Comparison of ENCODE assay signal across 8 mouse cellular contexts in genomic region chr12:109402226-109402625, GRCm38 (mm10). TPM values are rescaled to one million over a fixed set of nuclear protein-coding genes. Genes with fewer than 3 reads are reported as not detected.
DNase-seq lines count a peak whose midpoint lies in the region; ATAC-seq and TF ChIP-seq lines count a peak whose summit lies in the region.

No protein-coding gene starts in this region.

- H3K36me3 ChIP-seq in lung, embryonic 14.5 days (ENCODE audit: insufficient read depth), result no peaks in the 10 kb centered on the region
- no peaks in the 10 kb centered on the region for H3K36me3 ChIP-seq in hindbrain, postnatal 0 days (ENCODE audit: insufficient read depth, low read length)
- no peaks in the 10 kb centered on the region for H3K36me3 ChIP-seq in neural tube, embryonic 14.5 days (ENCODE audit: control insufficient read depth, insufficient read depth, low read length)

- peak overlapping the region; percentile 91 for H3K27ac ChIP-seq in lung, embryonic 14.5 days (ENCODE audit: low read depth)
- no peak overlapping the region for H3K27ac ChIP-seq in hindbrain, postnatal 0 days
- 0 out of 2 replicates have a peak overlapping the region, but pooled peaks have one; percentile 18 for H3K27ac ChIP-seq in neural tube, embryonic 14.5 days (ENCODE audit: low read depth, low read length)

- H3K27me3 ChIP-seq in lung, embryonic 14.5 days (ENCODE audit: insufficient read depth, low read length), result no peaks in the 10 kb centered on the region
- peaks cover 5% of the 10 kb centered on the region; the same call in 1 of the 2 replicates for H3K27me3 ChIP-seq in hindbrain, postnatal 0 days (ENCODE audit: insufficient read depth, low read length)
- H3K27me3 ChIP-seq in neural tube, embryonic 14.5 days (ENCODE audit: control insufficient read depth, insufficient read depth, low read length), result no peaks in the 10 kb centered on the region

- peak; percentile 72 for ATAC-seq in lung, embryonic 14.5 days (ENCODE audit: insufficient read depth)
- peak; percentile 41; the same call in 1 of the 2 replicates for ATAC-seq in hindbrain, postnatal 0 days
- ATAC-seq in neural tube, embryonic 14.5 days (ENCODE audit: low read depth), result 0 out of 2 replicates have a peak, but pooled peaks have one; percentile 28

- 4% methylated on average over 9 of the region's 9 CpGs for WGBS in lung, embryonic 14.5 days
- WGBS in hindbrain, postnatal 0 days, result 32% methylated on average over 9 of the region's 9 CpGs
- WGBS in neural tube, embryonic 14.5 days, result 25% methylated on average over 9 of the region's 9 CpGs

- peak; percentile 91 for DNase-seq in lung, embryonic 14.5 days
- no peak for DNase-seq in lung, postnatal 14 days
- DNase-seq in gastrocnemius, postnatal 14 days, result peak; percentile 77
- DNase-seq in hindbrain, postnatal 0 days (ENCODE audit: low spot score), result peak; percentile 20
- DNase-seq in layer of hippocampus, adult 9-10 months (ENCODE audit: low spot score), result no peak
- DNase-seq in right cerebral cortex, postnatal 36 days (ENCODE audit: low spot score in 2 of 2), result no peak
- DNase-seq in right cerebral cortex, postnatal 4 days, result no peak

- no peak overlapping the region for H3K4me3 ChIP-seq in lung, embryonic 14.5 days (ENCODE audit: low read depth, low read length)
- no peak overlapping the region for H3K4me3 ChIP-seq in hindbrain, postnatal 0 days (ENCODE audit: low read length)
- H3K4me3 ChIP-seq in neural tube, embryonic 14.5 days (ENCODE audit: low read depth, low read length), result no peak overlapping the region

- intact Hi-C loops in gastrocnemius, postnatal 14 days (cut with DNase I; ENCODE audit: low total_unique reads), result no loop called here

- TF ChIP-seq CTCF in lung, embryonic 14.5 days (IDR thresholded peaks at IDR 0.05; ENCODE audit: low read depth), result no peak
- TF ChIP-seq CTCF in hindbrain, postnatal 0 days (IDR thresholded peaks at IDR 0.05; ENCODE audit: low read depth), result no peak

- peaks cover 57% of the 10 kb centered on the region for H3K4me1 ChIP-seq in lung, embryonic 14.5 days (ENCODE audit: insufficient read depth)
- H3K4me1 ChIP-seq in hindbrain, postnatal 0 days (ENCODE audit: insufficient read depth, low read length), result no peaks in the 10 kb centered on the region; the same call in 1 of the 2 replicates
- H3K4me1 ChIP-seq in neural tube, embryonic 14.5 days (ENCODE audit: control insufficient read depth, insufficient read depth, low read length), result peaks cover 16% of the 10 kb centered on the region; the same call in 1 of the 2 replicates

- no peak overlapping the region for H3K9ac ChIP-seq in lung, embryonic 14.5 days
- no peak overlapping the region for H3K9ac ChIP-seq in hindbrain, postnatal 0 days (replicated peaks; ENCODE audit: low read length)
- no peak overlapping the region for H3K9ac ChIP-seq in neural tube, embryonic 14.5 days (replicated peaks; ENCODE audit: low read depth, low read length)

- 0 out of 2 replicates have a peak overlapping the region, but pooled peaks have one; percentile 15 for H3K4me2 ChIP-seq in lung, embryonic 14.5 days
- H3K4me2 ChIP-seq in hindbrain, postnatal 0 days (ENCODE audit: low read depth, low read length), result no peak overlapping the region
- no peak overlapping the region for H3K4me2 ChIP-seq in neural tube, embryonic 14.5 days (ENCODE audit: low read depth, low read length)

- no peaks in the 10 kb centered on the region for H3K9me3 ChIP-seq in lung, embryonic 14.5 days (ENCODE audit: low read depth, low read length)
- H3K9me3 ChIP-seq in hindbrain, postnatal 0 days (ENCODE audit: low read length), result no peaks in the 10 kb centered on the region
- no peaks in the 10 kb centered on the region for H3K9me3 ChIP-seq in neural tube, embryonic 14.5 days (ENCODE audit: control insufficient read depth, low read length)

RNA-seq across cellular contexts. Expression of gene Dlk1, which starts 50.4 kb away (rescaled TPM):
- 468 and 481 TPM in 2 replicates for polyA plus RNA-seq in lung, embryonic 14.5 days (2014; fragmentation: Nextera tagmentation; extraction: Ambion mirVana)
- total RNA-seq in gastrocnemius, postnatal 14 days (2021), result 100 to 1,000 TPM; 213 to 272 TPM
- total RNA-seq in hindbrain, postnatal 0 days (2014; rRNA removed), result 28.8 and 47.7 TPM in 2 replicates
- polyA plus RNA-seq in hindbrain, postnatal 0 days (2015; fragmentation: Nextera tagmentation; extraction: Ambion mirVana), result 33.0 and 34.6 TPM in 2 replicates
- 46.9 and 55.7 TPM in 2 replicates for polyA plus RNA-seq in neural tube, embryonic 14.5 days (2014; fragmentation: Nextera tagmentation; extraction: Ambion mirVana)

Comparison
In these comparisons a context has a peak if more than half of its experiments do, and no peak if none do; other contexts are left out.
1. DNase-seq: peak in lung, embryonic 14.5 days (single experiment), gastrocnemius, postnatal 14 days (single experiment) and hindbrain, postnatal 0 days (single experiment); none in lung, postnatal 14 days (single experiment), layer of hippocampus, adult 9-10 months (single experiment), right cerebral cortex, postnatal 36 days (0 of 2) and right cerebral cortex, postnatal 4 days (single experiment).
2. Peak in every context shown above with its lines, with median percentiles within 50 percentile points of each other: ATAC-seq.